Mouse (Mus musculus) liver, embryonic 14.5 days (tissue): ENCODE data around the gene Sos1.

ENCODE experiments used
- CTCF ChIP-seq: IDR thresholded peaks from 2 replicates; pipeline ENCODE4 v1.5.1; 2016; ENCODE audit warnings: antibody characterized with exemption, low read depth, control low read depth
- EP300 ChIP-seq: IDR thresholded peaks from 2 replicates; pipeline ENCODE4 v1.6.1; 2016; ENCODE audit warnings: antibody characterized with exemption, low read depth

- TF ChIP-seq CTCF (no peak), EP300 (no peak)
Measured at GRCm38 (mm10) chr17:80496185-80496584, 15.9 kb upstream of the Sos1 start.
